Mouse (Mus musculus) spleen, postnatal 0 days (tissue): ENCODE data around the gene Ate1. TPM values are rescaled to one million over a fixed set of nuclear protein-coding genes. Genes with fewer than 3 reads are reported as not detected.

Source experiments
- polyA plus RNA-seq: library from polyadenylated mRNA; unstranded; fragments of >200 nt; fragmentation: Nextera tagmentation; extraction: Ambion mirVana; gene quantifications from 2 replicates; pipeline ENCODE4 v1.2.1, GENCODE M21; 2015

The Ate1 gene
- polyA plus RNA-seq = 44.5 and 49.2 TPM in 2 replicates

GRCm38 (mm10) chr7:130520049-130520425 is at the start of gene Ate1:
TSS of gene Ate1 (minus strand) at chr7:130520369.

Other genes starting within 250 kb of the Ate1 start
- gene Nsmce4a, start 52.7 kb upstream of the Ate1 start, polyA plus RNA-seq = 141 and 149 TPM in 2 replicates
- gene Tacc2, start 57.1 kb upstream of the Ate1 start, polyA plus RNA-seq = 2.8 and 3.0 TPM in 2 replicates